Mouse (Mus musculus) heart, postnatal 0 days (tissue): ENCODE measurements around the gene Mpv17.

Experiments used
- CTCF ChIP-seq: IDR thresholded peaks from 2 replicates; pipeline ENCODE4 v1.5.1; 2016; ENCODE audit warnings: antibody characterized with exemption, control low read depth, low read depth
- EP300 ChIP-seq: IDR thresholded peaks from 2 replicates; pipeline ENCODE4 v1.6.1; 2016; ENCODE audit warnings: antibody characterized with exemption, low read depth

GRCm38 (mm10) chr5:31153516-31154151 is 417 bp downstream of the Mpv17 start:
- TF ChIP-seq CTCF (no peak), EP300 (no peak)
